Mouse (Mus musculus): ENCODE measurements around the gene Klhl3.

DNA sequence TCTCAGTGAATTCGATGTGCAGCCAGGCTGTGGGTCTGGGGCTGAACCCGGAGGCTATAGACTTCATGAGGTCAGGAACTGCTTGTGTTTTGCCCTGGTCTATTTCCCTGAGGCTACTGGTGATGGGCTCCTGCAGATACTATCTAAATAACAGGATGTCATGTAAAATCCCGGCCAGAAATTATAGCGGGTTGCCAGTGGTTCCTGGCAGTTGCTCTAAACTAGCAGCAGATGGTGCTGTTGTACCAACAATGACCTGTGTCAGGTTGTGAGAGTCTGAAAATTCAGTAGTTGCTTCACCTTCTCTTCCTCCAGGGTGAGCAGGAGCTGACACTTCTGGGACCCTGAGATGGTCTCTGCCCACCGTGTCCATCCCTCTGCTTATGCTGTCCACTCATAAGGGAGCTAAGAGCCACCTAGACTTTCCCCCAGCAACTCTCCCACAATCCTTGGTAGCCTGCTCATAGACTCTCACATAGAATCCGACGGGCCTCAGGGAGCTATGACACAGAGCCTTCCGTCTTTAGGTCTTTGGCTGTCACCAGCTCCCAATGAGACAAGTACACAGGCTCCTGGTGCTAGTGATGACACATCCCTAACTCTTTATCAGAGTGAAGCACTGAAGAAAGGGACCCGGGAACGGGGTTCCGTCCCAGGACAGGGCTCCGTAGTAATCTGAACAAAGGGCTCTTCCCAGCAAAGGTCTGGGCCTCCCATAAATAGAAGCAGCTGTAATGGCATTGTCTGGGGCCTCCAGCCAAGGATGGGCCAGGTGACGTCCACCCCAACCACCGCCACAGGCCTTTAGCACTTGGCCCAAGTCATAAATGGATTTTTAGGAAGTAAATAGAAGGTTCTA is 101.1 kb downstream of the Klhl3 start:
- peak; percentile 47 for TF ChIP-seq CTCF (IDR thresholded peaks at IDR 0.05; ENCODE audit: control insufficient read depth, insufficient read depth, low read length)
- TF ChIP-seq POLR2A (IDR thresholded peaks at IDR 0.05; ENCODE audit: borderline replicate concordance, control insufficient read depth, low read depth, low read length) = no peak
